Mouse (Mus musculus) liver, postnatal 0 days (tissue): ENCODE measurements around the gene Zfhx2. TPM values are rescaled to one million over a fixed set of nuclear protein-coding genes. Genes with fewer than 3 reads are reported as not detected.
"Not testable (repeated sequence)": the region's sequence is repeated elsewhere in the genome, so short reads cannot be mapped to it uniquely, and the experiment has no call there.

Experiments used
- ATAC-seq: fragments of 200-750 bp; cut with Nextera tagmentation; 2 replicates; pipeline ENCODE4 v1.8.0; 2017; ENCODE audit warnings: mild to moderate bottlenecking, moderate library complexity
- DNase-seq: peaks from one replicate; pipeline ENCODE4 v3.0.0-alpha.2; 2016
- H3K27ac ChIP-seq: fragments of 300-500 bp; sonication (generic); 2 replicates; pipeline ENCODE4 v1.5.1; 2014; ENCODE audit warnings: antibody characterized with exemption, moderate library complexity, mild to moderate bottlenecking, low read depth
- H3K27me3 ChIP-seq: fragments of 300-500 bp; sonication (generic); 2 replicates; pipeline ENCODE4 v1.6.1; 2014; ENCODE audit warnings: low read length, control low read depth, mixed read lengths; ENCODE audit not compliant: insufficient read depth
- H3K36me3 ChIP-seq: fragments of 300-500 bp; sonication (generic); replicated peaks from 2 replicates; pipeline ENCODE4 v1.6.1; 2014; ENCODE audit warnings: mild to moderate bottlenecking, control low read depth, low read length, moderate library complexity, mixed read lengths; ENCODE audit not compliant: insufficient read depth
- H3K4me1 ChIP-seq: fragments of 300-500 bp; sonication (generic); 2 replicates; pipeline ENCODE4 v1.6.1; 2014; ENCODE audit warnings: antibody characterized with exemption, mild to moderate bottlenecking, control low read depth; ENCODE audit not compliant: insufficient read depth
- H3K4me2 ChIP-seq: fragments of 300-500 bp; sonication (generic); 2 replicates; pipeline ENCODE4 v1.6.1; 2014; ENCODE audit warnings: low read depth, mild to moderate bottlenecking, low read length, moderate library complexity, mixed read lengths
- H3K4me3 ChIP-seq: fragments of 300-500 bp; sonication (generic); 2 replicates; pipeline ENCODE4 v1.5.1; 2014; ENCODE audit warnings: low read depth, low read length
- H3K9ac ChIP-seq: fragments of 300-500 bp; sonication (generic); replicated peaks from 2 replicates; pipeline ENCODE4 v1.6.1; 2014; ENCODE audit warnings: mild to moderate bottlenecking, moderate library complexity
- H3K9me3 ChIP-seq: fragments of 300-500 bp; sonication (generic); 2 replicates; pipeline ENCODE4 v1.6.1; 2016; ENCODE audit warnings: mild to moderate bottlenecking, control low read depth, low read length, mixed read lengths
- CTCF ChIP-seq: sonication (generic); IDR thresholded peaks from 2 replicates; pipeline ENCODE4 v1.5.1; 2016; ENCODE audit warnings: antibody characterized with exemption, low read depth
- EP300 ChIP-seq: IDR thresholded peaks from 2 replicates; pipeline ENCODE4 v1.6.1; 2016; ENCODE audit warnings: antibody characterized with exemption, low read depth, mild to moderate bottlenecking
- WGBS: fragments of 180-500 bp; shearing (Covaris S2); extraction: QIAGEN DNeasy Blood & Tissue Kit; methylation state at CpG from one replicate; pipeline ENCODE4 v1.1.7; 2014; ENCODE audit not compliant: insufficient replicate concordance; 5-methylcytosine and 5-hydroxymethylcytosine counted together
- polyA plus RNA-seq: library from polyadenylated mRNA; unstranded; fragments of >200 nt; fragmentation: Nextera tagmentation; extraction: Ambion mirVana; gene quantifications from 2 replicates; pipeline ENCODE4 v1.2.1, GENCODE M21; 2015

Zfhx2 gene
- polyA plus RNA-seq, 1 experiment from 2014 or later, result 1.0 TPM

DNA sequence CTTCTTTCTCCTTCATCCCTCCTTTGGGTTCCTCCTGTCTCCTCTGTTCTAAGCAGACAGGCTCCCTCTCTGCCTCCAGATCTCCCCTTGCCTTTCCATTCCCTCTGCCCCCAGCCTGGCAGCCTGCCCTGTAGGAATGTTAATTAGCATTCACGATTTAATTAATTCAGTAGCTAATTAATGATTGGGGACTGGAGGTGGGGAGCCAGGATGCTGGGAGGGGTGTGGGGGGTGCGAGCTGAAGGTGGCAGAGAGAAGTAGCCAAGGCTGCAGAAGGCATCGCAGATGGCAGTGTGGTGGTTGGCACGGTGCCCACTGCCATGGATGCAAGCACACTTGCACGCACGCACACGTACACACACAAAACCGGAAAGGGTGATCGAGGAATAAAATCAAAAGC lies 39.6 kb downstream of the Zfhx2 start:
- Histone ChIP-seq H3K9ac (no peak overlapping the region), H3K4me2 (no peak overlapping the region), H3K27ac (no peak overlapping the region), H3K27me3 (no peaks in the 10 kb centered on the region), H3K9me3 (no peaks in the 10 kb centered on the region), H3K4me1 (no peaks in the 10 kb centered on the region), H3K4me3 (no peak overlapping the region), H3K36me3 (no peaks in the 10 kb centered on the region)
- TF ChIP-seq CTCF (no peak), EP300 (no peak)
- ATAC-seq (no peak), DNase-seq (no peak)
- WGBS, result 78% methylated on average over 9 of the region's 9 CpGs

DNA sequence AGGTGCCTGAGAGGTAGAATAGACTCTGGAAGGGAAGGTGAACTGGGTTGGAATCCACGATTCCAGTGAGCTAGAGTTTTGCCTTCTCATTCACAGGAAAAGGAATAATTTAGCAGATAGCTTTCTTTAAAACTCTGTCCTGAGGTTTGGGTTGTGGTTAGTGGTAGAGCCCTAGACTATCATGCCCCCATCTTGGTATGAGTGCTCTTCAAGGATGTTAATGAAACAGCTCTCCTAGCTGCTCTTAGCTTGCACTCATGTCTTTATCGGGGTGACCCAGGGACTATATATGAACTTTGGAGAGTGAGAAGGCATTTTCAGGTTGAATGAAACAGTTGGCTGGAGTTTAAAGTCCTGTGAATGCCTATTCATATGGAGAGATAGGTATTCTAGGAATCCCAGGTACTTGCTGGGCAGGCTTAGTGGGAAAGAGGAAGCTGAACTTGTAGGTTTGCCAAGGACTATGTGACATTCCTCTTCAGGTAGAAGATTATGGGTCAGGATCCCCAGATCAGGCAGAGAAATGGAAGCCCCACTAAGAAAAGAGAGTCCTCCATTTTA lies 44.1 kb downstream of the Zfhx2 start:
- Histone ChIP-seq H3K4me3 (no peak overlapping the region), H3K27ac (no peak overlapping the region), H3K9me3 (no peaks in the 10 kb centered on the region), H3K4me2 (no peak overlapping the region), H3K36me3 (no peaks in the 10 kb centered on the region), H3K9ac (no peak overlapping the region), H3K4me1 (no peaks in the 10 kb centered on the region), H3K27me3 (no peaks in the 10 kb centered on the region)
- no peak for ATAC-seq
- 57% methylated on average over 2 of the region's 2 CpGs for WGBS
- no peak for TF ChIP-seq CTCF
- TF ChIP-seq EP300, result no peak
- no peak for DNase-seq

DNA sequence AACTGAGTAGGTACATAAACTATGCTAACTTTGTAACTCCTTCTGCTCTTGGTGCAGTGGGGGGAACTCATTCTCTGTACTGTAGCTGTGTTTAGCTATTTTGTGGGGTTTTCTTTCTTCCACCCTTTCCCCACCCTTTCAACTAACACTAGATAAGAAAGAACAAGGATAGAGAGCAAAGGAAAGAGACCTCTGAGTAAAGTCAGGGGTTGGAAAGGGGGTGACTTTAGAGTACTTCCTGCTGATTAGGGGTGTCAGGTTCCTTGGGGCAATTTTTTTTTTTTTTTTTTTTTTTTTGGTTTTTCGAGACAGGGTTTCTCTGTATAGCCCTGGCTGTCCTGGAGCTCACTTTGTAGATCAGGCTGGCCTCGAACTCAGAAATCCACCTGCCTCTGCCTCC lies 48.4 kb downstream of the Zfhx2 start:
- not testable (repeated sequence) for DNase-seq, H3K4me3 ChIP-seq, H3K9ac ChIP-seq

DNA sequence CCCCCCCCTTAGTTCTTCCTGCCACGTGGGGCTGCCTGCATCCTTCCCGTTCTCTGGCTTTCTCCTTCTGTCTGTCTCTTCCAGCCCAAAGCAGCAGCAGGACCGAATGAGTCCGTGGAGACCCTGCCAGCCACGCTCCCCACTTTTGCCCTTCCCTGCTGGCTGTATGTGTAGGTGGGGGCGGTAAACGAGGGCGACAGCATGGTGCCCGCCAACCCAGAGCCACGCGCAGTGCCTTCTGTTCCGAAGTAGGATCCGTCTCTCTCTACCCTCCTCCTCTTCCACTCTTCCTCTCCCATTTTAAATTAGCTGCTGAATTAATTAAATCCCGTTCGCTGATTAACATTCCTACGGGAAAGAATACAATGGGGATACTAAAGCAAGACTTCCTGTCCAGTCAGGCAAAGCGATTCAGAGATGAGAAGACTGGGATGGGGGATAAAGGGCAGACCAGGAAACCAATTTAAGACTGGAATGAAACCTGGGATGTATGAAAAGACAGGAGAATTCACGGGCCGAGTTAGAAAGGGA lies 59.4 kb downstream of the Zfhx2 start:
- Histone ChIP-seq H3K27me3 (no peaks in the 10 kb centered on the region), H3K4me2 (no peak overlapping the region), H3K9me3 (no peaks in the 10 kb centered on the region), H3K9ac (no peak overlapping the region), H3K4me3 (no peak overlapping the region), H3K27ac (no peak overlapping the region), H3K4me1 (peaks cover 2% of the 10 kb centered on the region; the same call in 1 of the 2 replicates), H3K36me3 (no peaks in the 10 kb centered on the region)
- ATAC-seq (no peak), DNase-seq (no peak)
- WGBS, result 61% methylated on average over 19 of the region's 19 CpGs
- TF ChIP-seq EP300 (no peak), CTCF (no peak)

More for the DNA sequence above, 48.4 kb downstream of the Zfhx2 start:
- not testable (repeated sequence) for H3K27me3 ChIP-seq, ATAC-seq, H3K36me3 ChIP-seq, H3K4me2 ChIP-seq, H3K27ac ChIP-seq, H3K4me1 ChIP-seq, H3K9me3 ChIP-seq
- 100% methylated on average over 1 of the region's 2 CpGs for WGBS

DNA sequence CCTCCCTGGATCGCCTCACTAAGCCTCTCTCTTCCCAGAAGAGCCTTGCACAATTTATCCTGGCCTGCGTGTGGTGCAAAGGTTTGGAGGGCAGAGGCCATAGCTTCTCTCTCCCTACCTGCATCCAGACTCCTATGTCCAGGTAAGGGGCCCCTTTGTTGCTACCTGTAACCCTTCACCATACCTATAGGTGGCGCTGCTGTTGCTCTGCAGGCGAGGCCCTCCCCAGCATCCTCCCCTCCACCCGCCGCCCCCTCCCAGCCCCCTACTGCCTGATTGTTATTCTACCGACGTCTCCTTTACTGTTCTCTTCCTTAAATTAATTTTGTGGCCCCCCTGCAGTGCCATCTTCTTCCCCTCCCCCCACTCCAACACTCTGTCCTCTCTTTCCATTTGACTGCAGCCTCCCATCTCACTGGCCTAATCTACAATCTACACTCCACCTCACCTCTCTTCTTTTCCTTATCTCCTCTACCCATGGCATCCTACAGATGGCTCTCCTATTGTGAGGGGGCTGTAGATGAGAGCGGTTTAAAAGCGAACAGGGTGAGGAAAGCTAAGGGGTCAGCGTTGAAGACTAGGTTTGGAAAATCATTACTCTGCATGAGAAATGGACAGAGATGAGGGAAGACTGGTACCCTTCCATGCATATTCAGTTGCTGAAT lies 63.0 kb downstream of the Zfhx2 start:
- TF ChIP-seq EP300, result 0 out of 2 replicates have a peak, but pooled peaks have one; percentile 18
- TF ChIP-seq CTCF, result peak; percentile 68
- DNase-seq, result peak; percentile 49
- Histone ChIP-seq H3K4me1 (peaks cover 2% of the 10 kb centered on the region; the same call in 1 of the 2 replicates), H3K27me3 (no peaks in the 10 kb centered on the region), H3K9me3 (no peaks in the 10 kb centered on the region), H3K9ac (no peak overlapping the region), H3K4me3 (no peak overlapping the region), H3K27ac (no peak overlapping the region), H3K4me2 (no peak overlapping the region), H3K36me3 (peaks cover 12% of the 10 kb centered on the region)
- ATAC-seq, result peak; percentile 78
- WGBS, result 16% methylated on average over 11 of the region's 11 CpGs

DNA sequence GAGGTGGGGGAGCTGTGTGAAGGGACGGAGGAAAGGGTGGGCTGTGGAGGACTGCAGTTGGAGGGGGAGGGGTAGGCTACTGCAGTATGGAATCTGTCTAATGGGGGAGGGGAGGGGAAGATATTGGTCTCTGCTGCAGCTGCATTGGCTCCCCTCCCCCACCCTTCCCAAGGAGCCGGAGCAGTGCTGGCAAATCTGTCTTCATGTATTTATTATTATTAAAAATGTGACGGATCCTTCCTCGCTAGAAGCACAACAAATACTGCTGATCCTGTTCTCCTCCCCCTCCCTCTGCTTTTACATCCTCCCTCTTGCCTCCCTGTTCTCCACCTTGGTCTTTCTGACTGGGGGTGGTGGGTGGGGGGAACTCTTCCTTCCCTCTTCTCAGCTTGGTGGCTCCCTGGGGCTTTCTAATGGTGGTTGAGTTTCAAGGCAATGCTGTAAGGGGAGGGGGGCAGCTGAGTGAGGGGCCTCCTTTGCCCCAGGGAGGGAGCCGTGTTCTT lies 63.7 kb downstream of the Zfhx2 start:
- H3K4me3 ChIP-seq, result no peak overlapping the region
- H3K27ac ChIP-seq, result no peak overlapping the region
- ATAC-seq, result no peak
- peaks cover 20% of the 10 kb centered on the region for H3K36me3 ChIP-seq
- H3K4me2 ChIP-seq, result no peak overlapping the region
- no peaks in the 10 kb centered on the region for H3K9me3 ChIP-seq
- WGBS, result 40% methylated on average over 4 of the region's 5 CpGs
- H3K27me3 ChIP-seq, result no peaks in the 10 kb centered on the region
- H3K9ac ChIP-seq, result no peak overlapping the region
- TF ChIP-seq CTCF, result no peak
- TF ChIP-seq EP300, result no peak
- no peak for DNase-seq
- H3K4me1 ChIP-seq, result peaks cover 2% of the 10 kb centered on the region; the same call in 1 of the 2 replicates
